Mouse (Mus musculus): ENCODE results near the gene Ablim1. TPM values are rescaled to one million over a fixed set of nuclear protein-coding genes. Genes with fewer than 3 reads are reported as not detected.

Gene Ablim1
- total RNA-seq, 2 experiments from 2014 or later = 50.9 to 59.8 TPM

DNA sequence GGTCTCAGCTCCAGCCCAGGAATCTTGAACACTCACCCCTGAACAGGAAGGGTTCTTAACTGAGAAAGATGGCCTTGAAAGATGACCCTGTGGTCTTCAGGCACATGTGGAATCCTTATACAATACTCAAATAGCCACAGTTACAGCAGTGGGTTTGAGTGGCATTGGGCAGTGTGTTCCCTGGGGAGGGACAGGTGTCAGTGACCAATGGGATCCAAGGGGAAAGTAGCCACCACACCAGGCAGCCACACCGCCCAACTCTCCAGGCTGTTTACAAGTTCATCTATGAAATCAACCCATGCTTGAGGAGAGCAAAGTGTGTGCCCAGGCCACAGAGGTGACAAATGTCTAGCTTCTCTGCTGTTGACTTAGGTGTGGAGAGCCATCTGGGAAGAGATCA is 123.6 kb downstream of the Ablim1 start:
- DNase-seq (ENCODE audit: low spot score in 2 of 2) = no peak

- DNase-seq (ENCODE audit: low spot score in 2 of 2) = no peak
Measured at GRCm38 (mm10) chr19:57189427-57189826, 125.3 kb downstream of the Ablim1 start.

GRCm38 (mm10) chr19:57188553-57188952 is 126.2 kb downstream of the Ablim1 start:
- DNase-seq (ENCODE audit: low spot score in 2 of 2) = no peak

GRCm38 (mm10) chr19:57185021-57185420 is 129.7 kb downstream of the Ablim1 start:
- DNase-seq (ENCODE audit: low spot score in 2 of 2) = no peak

DNA sequence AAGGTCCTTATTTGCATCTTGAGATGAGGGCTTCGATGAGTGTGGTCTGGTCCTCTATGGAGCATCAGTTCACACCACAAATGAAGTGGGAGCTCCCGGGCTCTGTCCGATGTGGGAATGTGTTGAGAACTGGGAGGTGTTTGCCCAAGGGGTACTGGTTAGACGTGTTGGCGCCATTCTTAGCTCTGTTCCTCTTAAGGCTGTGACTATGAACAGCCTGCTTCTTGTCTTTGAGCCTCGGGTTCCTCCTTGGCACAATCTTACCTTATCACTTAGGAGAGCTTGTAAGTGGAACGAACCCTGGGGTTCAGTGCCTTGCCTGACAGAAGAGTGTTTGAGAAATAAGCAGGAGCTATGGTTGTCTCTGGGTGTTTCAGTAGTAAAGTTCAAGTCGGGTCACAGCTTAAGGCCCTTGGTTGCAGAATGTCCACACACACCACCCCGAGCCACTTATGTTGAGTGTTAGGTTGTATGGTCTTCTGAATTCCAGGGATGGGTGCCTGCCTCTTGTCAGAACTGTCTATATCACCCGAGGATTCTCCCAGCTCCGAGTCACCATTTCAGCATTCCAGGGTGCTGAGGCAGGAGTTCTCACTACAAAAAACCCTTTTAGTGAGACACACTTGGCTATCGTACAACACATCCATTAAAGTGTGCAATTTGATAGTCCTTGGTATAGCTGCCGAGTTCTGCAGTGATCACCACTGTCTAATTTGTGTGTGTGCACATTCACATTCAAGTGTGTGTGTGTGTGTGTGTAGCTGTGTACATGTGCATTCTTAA is 131.6 kb downstream of the Ablim1 start:
- no peak for DNase-seq (ENCODE audit: low spot score in 2 of 2)

DNA sequence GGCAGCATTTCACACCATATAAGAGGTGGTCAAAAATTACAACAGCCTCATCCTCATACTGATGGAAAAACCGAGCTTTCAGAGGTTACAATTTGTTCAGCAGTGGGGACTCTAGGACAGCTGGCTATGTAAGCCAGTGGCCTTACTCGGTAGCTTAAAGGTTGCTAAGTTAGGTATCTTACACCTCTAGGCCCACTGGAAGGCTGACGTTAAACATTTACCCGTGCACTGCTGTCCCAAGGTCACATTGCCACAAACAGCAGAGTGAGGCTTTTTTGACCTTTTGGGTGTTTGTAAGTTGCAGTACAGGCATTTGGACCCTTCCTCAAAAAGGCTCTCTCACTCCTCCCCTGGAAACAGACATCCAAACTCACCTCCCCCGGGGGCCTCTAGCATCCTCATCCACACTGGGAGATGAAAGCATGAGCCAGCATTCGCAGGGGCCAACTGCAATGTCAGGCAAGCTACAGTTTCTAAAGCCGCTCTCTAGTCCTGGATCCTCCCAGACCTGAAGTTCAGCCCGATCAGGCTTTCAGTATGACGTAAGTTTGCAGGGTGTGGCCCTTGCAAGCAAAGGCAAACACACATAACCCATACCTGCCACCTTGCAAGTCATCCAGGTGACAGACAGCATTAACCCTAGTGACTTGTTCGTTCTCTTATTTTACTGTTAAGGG is 132.7 kb downstream of the Ablim1 start:
- no peak for DNase-seq (ENCODE audit: low spot score in 2 of 2)

GRCm38 (mm10) chr19:57181317-57181716 is 133.4 kb downstream of the Ablim1 start:
- no peak for DNase-seq (ENCODE audit: low spot score in 2 of 2)

DNA sequence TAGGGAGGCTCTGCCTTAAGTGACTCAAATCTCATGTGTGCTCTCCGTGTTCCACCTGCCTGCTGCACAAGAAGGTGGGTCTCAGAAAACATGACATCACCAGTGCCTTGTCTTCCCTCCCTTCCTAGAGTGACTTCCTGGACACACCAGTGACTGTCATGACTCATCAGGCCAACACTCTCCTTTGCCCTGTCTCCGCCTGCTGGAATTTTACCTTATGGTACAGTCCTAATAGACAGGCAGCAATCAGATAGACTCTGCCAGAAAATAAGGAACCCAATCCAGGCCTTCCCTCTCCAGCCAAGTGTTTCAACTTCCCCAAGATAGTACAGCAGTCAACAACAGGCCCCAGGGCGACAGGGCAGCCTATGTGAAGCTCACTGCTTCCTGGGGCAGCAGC is 133.8 kb downstream of the Ablim1 start:
- DNase-seq (ENCODE audit: low spot score in 2 of 2) = no peak

DNA sequence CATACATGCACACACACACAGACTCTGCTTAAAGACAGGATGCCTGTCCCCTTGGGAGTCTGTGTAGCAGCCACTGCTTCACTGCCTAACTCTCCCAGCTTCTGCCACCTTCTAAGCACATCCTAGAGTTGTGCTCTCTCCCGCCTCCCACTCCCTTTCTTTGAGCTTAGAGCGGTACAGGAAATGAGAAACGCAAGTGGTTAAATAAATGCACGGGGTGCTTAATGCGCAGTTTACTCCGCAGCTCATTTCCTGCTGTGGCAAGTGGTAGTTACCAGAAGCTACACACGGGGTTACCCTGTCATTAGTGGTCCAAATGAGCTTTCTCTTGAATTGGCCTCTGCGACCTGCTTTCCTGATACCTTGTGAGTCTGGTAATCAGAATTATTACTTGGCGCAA is 134.4 kb downstream of the Ablim1 start:
- DNase-seq (ENCODE audit: low spot score in 2 of 2) = no peak

DNA sequence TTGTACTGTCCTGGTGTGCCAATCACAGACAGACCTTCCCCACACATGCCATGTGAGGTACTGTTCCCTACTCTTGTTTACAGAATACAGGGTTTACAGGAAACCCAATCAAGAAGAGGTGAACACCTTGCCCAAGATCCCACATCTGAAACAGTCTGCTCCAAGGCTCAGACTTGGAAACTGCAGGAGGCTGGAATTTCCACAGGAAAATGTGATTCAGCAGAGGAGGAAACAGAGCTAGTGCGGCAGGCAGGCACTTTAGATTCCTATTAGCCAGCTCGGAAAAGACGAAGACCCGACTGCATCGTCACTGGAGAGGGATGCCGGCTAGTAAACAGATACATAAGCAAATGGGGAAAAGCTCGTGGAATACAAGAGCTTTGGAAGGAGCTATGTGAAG is 135.4 kb downstream of the Ablim1 start:
- no peak for DNase-seq (ENCODE audit: low spot score in 2 of 2)

GRCm38 (mm10) chr19:57177334-57177733 is 137.4 kb downstream of the Ablim1 start:
- DNase-seq (ENCODE audit: low spot score in 2 of 2) = no peak

- no peak for DNase-seq (ENCODE audit: low spot score in 2 of 2)
Measured at GRCm38 (mm10) chr19:57175077-57175476, 139.6 kb downstream of the Ablim1 start.

GRCm38 (mm10) chr19:57174541-57174940 is 140.2 kb downstream of the Ablim1 start:
- DNase-seq (ENCODE audit: low spot score in 2 of 2) = no peak

- no peak for DNase-seq (ENCODE audit: low spot score in 2 of 2)
Measured at GRCm38 (mm10) chr19:57174045-57174444, 140.7 kb downstream of the Ablim1 start.

DNA sequence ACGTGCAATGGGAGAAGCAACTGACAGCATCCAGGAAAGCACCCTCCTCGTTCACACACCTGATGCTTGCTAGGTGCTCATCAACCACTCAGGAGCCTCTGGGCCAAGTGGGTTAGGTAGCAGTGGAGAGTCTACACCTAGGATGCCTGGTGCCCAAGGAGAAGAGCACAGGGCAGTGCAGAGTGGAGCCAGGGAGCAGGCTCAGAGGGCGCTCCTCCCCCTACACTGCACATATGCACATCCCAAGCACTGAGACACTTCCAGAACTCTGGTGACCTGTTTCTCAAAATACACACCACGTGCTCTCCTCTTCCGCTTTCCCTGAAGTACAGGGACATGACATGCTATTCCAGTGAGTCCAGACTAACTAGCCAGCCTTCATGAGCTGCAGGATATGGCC is 142.4 kb downstream of the Ablim1 start:
- no peak for DNase-seq (ENCODE audit: low spot score in 2 of 2)

GRCm38 (mm10) chr19:57170880-57171279 is 143.8 kb downstream of the Ablim1 start:
- DNase-seq (ENCODE audit: low spot score in 2 of 2) = no peak

- no peak for DNase-seq (ENCODE audit: low spot score in 2 of 2)
Measured at GRCm38 (mm10) chr19:57169485-57169884, 145.2 kb downstream of the Ablim1 start.

DNA sequence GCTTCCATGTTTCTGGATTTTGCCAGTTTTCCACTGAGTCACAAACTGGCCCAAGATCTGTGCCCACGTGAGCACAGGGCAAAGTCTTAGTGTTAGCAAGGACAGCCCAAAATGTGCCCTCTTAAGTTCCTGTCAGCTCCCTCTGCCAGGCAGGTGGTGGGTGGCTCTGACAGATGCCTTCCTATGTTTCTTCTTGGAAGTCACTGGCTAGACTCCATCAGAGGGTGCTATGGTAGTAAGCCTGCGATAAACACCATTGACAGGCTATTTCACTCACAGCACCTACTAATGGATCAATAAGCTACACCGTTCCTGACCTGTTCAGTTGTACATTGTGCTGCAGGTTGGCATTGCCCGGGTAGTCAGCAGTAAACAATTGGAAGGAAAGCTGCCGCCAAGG is 147.0 kb downstream of the Ablim1 start:
- no peak for DNase-seq (ENCODE audit: low spot score in 2 of 2)

GRCm38 (mm10) chr19:57164882-57165281 is 149.8 kb downstream of the Ablim1 start:
- no peak for DNase-seq (ENCODE audit: low spot score in 2 of 2)

DNA sequence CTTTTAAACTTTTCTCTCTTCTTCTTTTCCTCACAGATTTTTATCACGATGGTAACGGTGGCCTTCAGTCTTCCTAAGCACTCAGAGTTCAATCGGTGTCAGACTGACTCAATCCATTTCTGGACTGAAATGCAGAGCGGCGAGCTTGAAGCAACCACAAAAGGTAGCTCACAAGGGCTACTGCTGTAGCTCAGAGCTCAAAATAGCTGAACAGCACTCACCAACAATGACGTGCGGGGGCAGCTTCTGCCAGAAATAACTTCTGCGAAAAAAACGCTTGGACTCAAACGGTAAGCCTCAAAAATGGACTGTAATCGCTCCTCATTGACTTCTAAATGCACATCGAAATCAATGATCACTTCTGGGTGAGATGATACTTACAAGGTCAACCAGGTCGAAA is 151.4 kb downstream of the Ablim1 start:
- no peak for DNase-seq (ENCODE audit: low spot score in 2 of 2)

DNA sequence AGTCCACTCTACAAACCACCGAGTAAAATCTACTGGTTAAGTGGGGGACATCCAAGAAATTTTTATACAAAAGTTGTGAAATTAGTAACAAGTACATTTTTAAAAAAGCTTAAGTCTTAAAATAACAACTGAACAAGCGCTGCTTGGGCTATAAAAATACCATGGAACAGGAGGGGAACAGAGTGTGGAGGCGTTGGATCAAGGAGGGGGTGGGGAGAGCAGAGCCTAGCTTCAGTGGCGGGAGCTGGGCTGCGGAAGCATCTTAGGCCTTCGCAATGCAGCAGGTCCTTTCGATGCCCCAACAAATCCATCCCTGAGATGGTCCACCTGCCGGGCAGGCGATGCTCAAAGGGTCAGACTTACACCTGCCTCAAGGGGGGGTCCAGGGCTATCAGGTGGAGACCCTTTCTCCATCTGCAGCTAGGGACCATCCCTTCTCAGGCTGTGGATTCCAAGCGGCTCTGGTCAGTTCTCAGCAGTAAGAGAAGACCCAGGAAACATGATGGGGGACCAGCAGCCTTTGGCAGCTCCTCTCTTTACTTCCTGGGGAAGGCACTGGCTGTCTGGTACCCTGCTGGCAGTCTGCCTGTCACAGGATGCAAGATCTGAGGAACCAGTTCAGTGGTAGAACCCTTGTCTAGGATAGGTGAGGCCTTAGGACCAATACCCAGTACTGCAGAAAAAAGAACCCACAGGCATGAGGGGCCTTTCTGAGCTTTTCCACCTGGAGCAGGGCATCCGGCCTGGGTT is 152.6 kb downstream of the Ablim1 start:
- no peak for DNase-seq (ENCODE audit: low spot score in 2 of 2)

DNA sequence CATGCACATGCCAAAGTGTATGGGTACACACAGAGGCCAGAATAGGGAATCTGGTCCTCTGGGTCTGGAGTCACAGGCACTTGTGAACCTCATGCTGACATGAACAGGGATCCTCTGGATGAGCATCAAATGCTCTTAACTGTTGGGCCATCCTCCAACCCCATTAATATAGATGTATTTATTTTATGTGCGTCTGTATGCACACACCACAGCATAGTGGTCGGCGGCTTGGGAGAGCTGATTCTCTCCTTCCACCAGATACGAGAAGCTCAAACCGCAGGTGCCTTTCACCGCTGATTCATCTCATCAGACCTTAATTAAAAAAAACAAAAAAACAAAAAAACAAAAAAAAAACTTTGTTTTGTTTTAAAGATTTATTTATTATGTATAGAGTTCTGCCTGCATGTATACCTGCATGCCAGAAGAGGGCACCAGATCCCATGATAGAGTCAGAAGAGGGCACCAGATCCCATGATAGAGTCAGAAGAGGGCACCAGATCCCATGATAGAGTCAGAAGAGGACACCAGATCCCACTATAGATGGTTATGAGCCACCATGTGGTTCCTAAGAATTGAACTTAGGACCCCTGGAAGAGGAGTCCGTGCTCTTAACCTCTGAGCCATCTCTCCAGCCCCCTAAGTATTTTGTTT is 153.6 kb downstream of the Ablim1 start:
- no peak for DNase-seq (ENCODE audit: low spot score in 2 of 2)
